Mouse (Mus musculus): Measurements from ENCODE around the gene Aldh1a3.

GRCm38 (mm10) chr7:66384213-66384612, 43.1 kb downstream of the Aldh1a3 start:
- no peak for TF ChIP-seq CTCF (IDR thresholded peaks at IDR 0.05; ENCODE audit: extremely low read depth, insufficient read length, insufficient replicate concordance, low read depth, low read length)
- TF ChIP-seq POLR2A (IDR thresholded peaks at IDR 0.05; ENCODE audit: low read depth, low read length) = no peak

All from small intestine, adult 2 months (tissue).